Mouse (Mus musculus): ENCODE results near the gene 4930579F01Rik.

DNA sequence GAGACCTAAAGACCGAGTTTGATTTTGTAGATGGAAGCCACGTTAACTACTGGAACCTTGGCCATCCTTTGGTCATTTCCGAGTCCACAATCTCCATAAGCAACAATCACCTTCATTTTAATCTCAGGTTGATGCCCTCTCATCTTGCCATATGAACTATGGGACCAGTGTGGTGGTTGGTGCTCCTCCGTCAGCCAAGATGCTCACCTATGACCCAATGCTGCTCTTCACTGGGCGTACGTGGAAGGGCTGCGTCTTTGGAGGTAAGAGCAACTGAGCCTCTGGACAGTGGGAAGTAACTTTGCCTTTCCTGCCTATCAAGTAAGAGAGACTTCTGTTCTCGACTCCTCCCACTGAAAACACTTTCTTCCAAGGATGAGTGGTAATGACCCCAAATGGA, 34.2 kb upstream of the 4930579F01Rik start:
- no peak for TF ChIP-seq POLR2A (IDR thresholded peaks at IDR 0.05; ENCODE audit: insufficient read depth, low read length)
- no peak for TF ChIP-seq CTCF (IDR thresholded peaks at IDR 0.05; ENCODE audit: low read depth, low read length)

All from ES-Bruce4 (cell line).